Mouse (Mus musculus) megakaryocyte, embryonic 14.5 days (primary cell): ENCODE results near the gene Sri.

Experiments used
- FLI1 ChIP-seq: IDR thresholded peaks from 2 replicates; pipeline ENCODE4 v1.6.1; 2012; ENCODE audit warnings: low read length, inconsistent platforms, mixed read lengths
- GATA1 ChIP-seq: IDR thresholded peaks from 3 replicates; pipeline ENCODE4 v1.6.1; 2012; ENCODE audit warnings: mixed read lengths, low read length, inconsistent platforms, borderline replicate concordance

DNA sequence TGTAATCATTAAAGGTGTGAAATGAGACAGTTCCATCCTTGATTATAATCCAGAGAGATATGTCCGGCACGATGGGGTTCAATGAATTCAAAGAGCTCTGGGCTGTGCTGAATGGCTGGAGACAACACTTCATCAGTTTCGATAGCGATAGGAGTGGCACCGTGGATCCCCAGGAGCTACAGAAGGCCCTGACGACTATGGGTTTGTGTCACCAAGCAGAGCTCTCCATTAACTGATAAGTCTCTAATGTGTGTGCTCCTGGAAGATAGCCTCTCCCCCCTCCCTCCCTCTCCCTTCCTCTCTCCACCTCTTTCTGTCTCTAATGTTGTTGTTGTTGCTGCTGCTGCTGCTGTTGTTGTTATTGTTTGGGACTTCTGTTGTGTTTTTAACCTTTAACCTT is 17.3 kb downstream of the Sri start:
- no peak for TF ChIP-seq GATA1
- no peak for TF ChIP-seq FLI1
